Mouse (Mus musculus) liver, embryonic 16.5 days (tissue): ENCODE measurements around the gene Best2. TPM values are rescaled to one million over a fixed set of nuclear protein-coding genes. Genes with fewer than 3 reads are reported as not detected.
A peak's percentile ranks its signal among the peaks of the same experiment; 100 is the strongest.

Source experiments
- ATAC-seq: fragments of 200-750 bp; cut with Nextera tagmentation; 2 replicates; pipeline ENCODE4 v1.8.0; 2017; ENCODE audit warnings: low read depth, mild to moderate bottlenecking, moderate number of reproducible peaks, moderate library complexity
- H3K27ac ChIP-seq: fragments of 300-500 bp; sonication (generic); 2 replicates; pipeline ENCODE4 v1.5.1; 2014; ENCODE audit warnings: mild to moderate bottlenecking, low read length
- H3K27me3 ChIP-seq: fragments of 300-500 bp; sonication (generic); 2 replicates; pipeline ENCODE4 v1.6.1; 2014; ENCODE audit warnings: low read depth, low read length, mixed read lengths; ENCODE audit not compliant: control insufficient read depth, insufficient read depth
- H3K36me3 ChIP-seq: fragments of 300-500 bp; sonication (generic); 2 replicates; pipeline ENCODE4 v1.6.1; 2014; ENCODE audit warnings: mild to moderate bottlenecking; ENCODE audit not compliant: control insufficient read depth, insufficient read depth
- H3K4me1 ChIP-seq: fragments of 300-500 bp; sonication (generic); 2 replicates; pipeline ENCODE4 v1.6.1; 2014; ENCODE audit warnings: low read depth, low read length, mixed read lengths; ENCODE audit not compliant: control insufficient read depth
- H3K4me2 ChIP-seq: fragments of 300-500 bp; sonication (generic); 2 replicates; pipeline ENCODE4 v1.6.1; 2014; ENCODE audit warnings: low read depth, low read length, mixed read lengths
- H3K4me3 ChIP-seq: fragments of 300-500 bp; sonication (generic); 2 replicates; pipeline ENCODE4 v1.5.1; 2014; ENCODE audit warnings: low read depth, mild to moderate bottlenecking, low read length
- H3K9ac ChIP-seq: fragments of 300-500 bp; sonication (generic); 2 replicates; pipeline ENCODE4 v1.6.1; 2014; ENCODE audit warnings: low read depth, low read length
- H3K9me3 ChIP-seq: fragments of 300-500 bp; sonication (generic); replicated peaks from 2 replicates; pipeline ENCODE4 v1.6.1; 2016; ENCODE audit warnings: low read length; ENCODE audit not compliant: control insufficient read depth
- WGBS: fragments of 180-500 bp; shearing (Covaris S2); extraction: QIAGEN DNeasy Blood & Tissue Kit; methylation state at CpG from one replicate; pipeline ENCODE4 v1.1.7; 2014; ENCODE audit not compliant: insufficient replicate concordance; 5-methylcytosine and 5-hydroxymethylcytosine counted together
- microRNA-seq: library from miRNA; unstranded; fragments of <30 nt; microRNA quantifications from one replicate; pipeline ENCODE4, GENCODE M21; 2016
- polyA plus RNA-seq: library from polyadenylated mRNA; unstranded; fragments of >200 nt; fragmentation: Nextera tagmentation; extraction: Ambion mirVana; gene quantifications from 2 replicates; pipeline ENCODE4 v1.2.1, GENCODE M21; 2015

The Best2 gene
- polyA plus RNA-seq, 1 experiment from 2014 or later: not detected

DNA sequence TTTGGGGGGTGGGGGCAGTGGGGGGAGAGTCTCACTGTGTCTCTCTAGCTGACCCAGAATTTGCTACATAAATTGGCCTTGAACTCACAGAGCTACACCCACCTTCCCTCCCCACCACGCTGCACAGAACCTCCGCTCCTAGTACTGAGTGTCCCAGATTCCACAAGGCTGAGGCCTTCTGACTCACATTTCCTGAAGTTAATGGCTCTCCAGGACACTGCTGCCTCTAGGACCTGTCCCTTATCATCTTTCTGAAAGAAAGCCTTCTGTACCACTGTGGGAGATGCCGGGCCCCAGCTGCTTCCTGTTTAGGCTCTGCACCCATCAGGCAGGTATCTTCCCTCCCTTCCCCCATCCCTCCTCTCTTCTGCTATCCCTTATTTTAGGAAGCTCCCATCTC lies 47.7 kb downstream of the Best2 start:
- H3K9me3 ChIP-seq: no peaks in the 10 kb centered on the region
- H3K9ac ChIP-seq: peak overlapping the region; percentile 41
- H3K36me3 ChIP-seq: peaks cover 16% of the 10 kb centered on the region
- H3K27ac ChIP-seq: peak overlapping the region; percentile 97
- 14% methylated on average over 3 of the region's 3 CpGs for WGBS
- ATAC-seq: no peak
- H3K4me1 ChIP-seq: peaks cover 37% of the 10 kb centered on the region
- no peaks in the 10 kb centered on the region for H3K27me3 ChIP-seq
- H3K4me2 ChIP-seq: peak overlapping the region; percentile 46
- peak overlapping the region; percentile 79 for H3K4me3 ChIP-seq

GRCm38 (mm10) chr8:84965731-84966291 lies 48.5 kb downstream of the Best2 start:
- H3K4me2 ChIP-seq: peak overlapping the region; percentile 84
- under 1% methylated on average over 41 of the region's 41 CpGs for WGBS
- H3K27me3 ChIP-seq: no peaks in the 10 kb centered on the region
- H3K4me3 ChIP-seq: peak overlapping the region; percentile 79
- ATAC-seq: peak; percentile 81
- peak overlapping the region; percentile 78 for H3K9ac ChIP-seq
- H3K4me1 ChIP-seq: peaks cover 36% of the 10 kb centered on the region
- no peaks in the 10 kb centered on the region for H3K9me3 ChIP-seq
- H3K36me3 ChIP-seq: peaks cover 14% of the 10 kb centered on the region
- H3K27ac ChIP-seq: peak overlapping the region; percentile 97

- Histone ChIP-seq H3K4me1 (peaks cover 31% of the 10 kb centered on the region), H3K36me3 (peaks cover 20% of the 10 kb centered on the region), H3K9ac (no peak overlapping the region), H3K27ac (no peak overlapping the region), H3K9me3 (no peaks in the 10 kb centered on the region), H3K4me3 (peak overlapping the region; percentile 79; the same call in 1 of the 2 replicates), H3K4me2 (peak overlapping the region; percentile 84), H3K27me3 (no peaks in the 10 kb centered on the region)
- no peak for ATAC-seq
- WGBS: 71% methylated on average over 4 of the region's 4 CpGs
Measured at GRCm38 (mm10) chr8:84963952-84964351, 50.4 kb downstream of the Best2 start.

GRCm38 (mm10) chr8:84959811-84960210 lies 54.5 kb downstream of the Best2 start:
- no peak overlapping the region for H3K27ac ChIP-seq
- peaks cover 2% of the 10 kb centered on the region for H3K4me1 ChIP-seq
- no peak overlapping the region for H3K9ac ChIP-seq
- H3K27me3 ChIP-seq: no peaks in the 10 kb centered on the region
- no peaks in the 10 kb centered on the region for H3K9me3 ChIP-seq
- no peak overlapping the region for H3K4me2 ChIP-seq
- H3K36me3 ChIP-seq: peaks cover 34% of the 10 kb centered on the region
- 87% methylated on average over 7 of the region's 7 CpGs for WGBS
- no peak for ATAC-seq
- H3K4me3 ChIP-seq: no peak overlapping the region

Small RNAs within 50 kb of the gene (microRNA-seq; reads per million reads assigned to microRNA genes)
- 1.5 reads per million for gene Mir7070

Other genes starting within 250 kb of the Best2 start
- 2.0 and 2.4 TPM in 2 replicates for gene Nfix, start 214.2 kb downstream of the Best2 start, polyA plus RNA-seq
- gene Dand5, start 191.7 kb downstream of the Best2 start, polyA plus RNA-seq: 2.5 and 3.0 TPM in 2 replicates
- gene Gadd45gip1, start 183.0 kb downstream of the Best2 start, polyA plus RNA-seq: 41.5 and 41.9 TPM in 2 replicates
- gene Rad23a, start 173.9 kb downstream of the Best2 start, polyA plus RNA-seq: 294 and 307 TPM in 2 replicates
- 473 and 480 TPM in 2 replicates for gene Calr, start 167.6 kb downstream of the Best2 start, polyA plus RNA-seq
- gene Farsa, start 157.5 kb downstream of the Best2 start, polyA plus RNA-seq: 52.7 and 53.1 TPM in 2 replicates
- 41.2 and 47.8 TPM in 2 replicates for gene Syce2, start 142.4 kb downstream of the Best2 start, polyA plus RNA-seq
- gene Gcdh, start 120.6 kb downstream of the Best2 start, polyA plus RNA-seq: 65.7 and 73.0 TPM in 2 replicates
- gene Klf1, start 112.6 kb downstream of the Best2 start, polyA plus RNA-seq: 394 and 409 TPM in 2 replicates
- 12.5 and 13.6 TPM in 2 replicates for gene Dnase2a, start 106.0 kb downstream of the Best2 start, polyA plus RNA-seq
- gene Mast1, start 77.2 kb downstream of the Best2 start, polyA plus RNA-seq: 0.09 and 0.15 TPM in 2 replicates
- gene Rtbdn, start 67.5 kb downstream of the Best2 start, polyA plus RNA-seq: 0.20 and 0.44 TPM in 2 replicates
- gene Gm49661, start 45.1 kb downstream of the Best2 start, polyA plus RNA-seq: 0.45 and 1.4 TPM in 2 replicates
- 1,724 and 1,773 TPM in 2 replicates for gene Prdx2, start 44.9 kb downstream of the Best2 start, polyA plus RNA-seq
- 91.6 and 98.1 TPM in 2 replicates for gene Rnaseh2a, start 44.8 kb downstream of the Best2 start, polyA plus RNA-seq
- 10.6 and 16.5 TPM in 2 replicates for gene Junb, start 35.8 kb downstream of the Best2 start, polyA plus RNA-seq
- 8.5 and 9.5 TPM in 2 replicates for gene Hook2, start 23.9 kb downstream of the Best2 start, polyA plus RNA-seq
- gene Asna1, start 10.8 kb upstream of the Best2 start, polyA plus RNA-seq: 48.6 and 55.8 TPM in 2 replicates
- gene Trir, start 12.3 kb upstream of the Best2 start, polyA plus RNA-seq: 49.2 and 50.0 TPM in 2 replicates
- 17.7 and 17.8 TPM in 2 replicates for gene Tnpo2, start 22.4 kb upstream of the Best2 start, polyA plus RNA-seq
- gene Fbxw9, start 45.5 kb upstream of the Best2 start, polyA plus RNA-seq: 10.3 and 10.4 TPM in 2 replicates
- not detected in 2 replicates for gene Gm5741, start 53.5 kb upstream of the Best2 start, polyA plus RNA-seq
- 23.5 and 25.7 TPM in 2 replicates for gene Dhps, start 57.2 kb upstream of the Best2 start, polyA plus RNA-seq
- 56.0 and 58.2 TPM in 2 replicates for gene Wdr83os, start 66.2 kb upstream of the Best2 start, polyA plus RNA-seq
- gene Wdr83, start 66.8 kb upstream of the Best2 start, polyA plus RNA-seq: 22.0 and 23.6 TPM in 2 replicates
- gene Man2b1, start 68.7 kb upstream of the Best2 start, polyA plus RNA-seq: 38.7 and 44.4 TPM in 2 replicates
- 2.6 and 3.4 TPM in 2 replicates for gene Zfp791, start 108.6 kb upstream of the Best2 start, polyA plus RNA-seq
- not detected in 2 replicates for gene Cks1brt, start 137.4 kb upstream of the Best2 start, polyA plus RNA-seq
- not detected in 2 replicates for gene Olfr371, start 211.5 kb upstream of the Best2 start, polyA plus RNA-seq